Mouse (Mus musculus): Measurements from ENCODE around the gene Iqck.

- 0 out of 2 replicates have a peak, but pooled peaks have one; percentile 28 for TF ChIP-seq CTCF (IDR thresholded peaks at IDR 0.05; ENCODE audit: borderline replicate concordance, insufficient read depth, low read length)
- TF ChIP-seq POLR2A (IDR thresholded peaks at IDR 0.05; ENCODE audit: low read depth, low read length): no peak
Measured at GRCm38 (mm10) chr7:119010854-119011529, 155.4 kb downstream of the Iqck start.
